Mouse (Mus musculus) lung, postnatal 25 days (tissue): ENCODE data around the gene A930017K11Rik.

Experiments used
- DNase-seq: peaks from one replicate; pipeline ENCODE4 v3.0.0; 2022; ENCODE audit warnings: low spot score

A930017K11Rik gene

GRCm38 (mm10) chr17:25925348-25925747 lies 27.0 kb downstream of the A930017K11Rik start:
- no peak for DNase-seq

GRCm38 (mm10) chr17:25922120-25922519 lies 30.2 kb downstream of the A930017K11Rik start:
- DNase-seq: no peak

- peak; percentile 100 for DNase-seq
These were observed 32.4 kb downstream of the A930017K11Rik start for GRCm38 (mm10) chr17:25919786-25920642.

- DNase-seq: no peak
These were observed 33.1 kb downstream of the A930017K11Rik start, which contains the start of gene Rab40c for GRCm38 (mm10) chr17:25919144-25919785. TSS of gene Rab40c (minus strand) at chr17:25919727.

GRCm38 (mm10) chr17:25918037-25918750 lies 34.2 kb downstream of the A930017K11Rik start:
- DNase-seq: no peak

- DNase-seq: no peak
These were observed 35.3 kb downstream of the A930017K11Rik start for GRCm38 (mm10) chr17:25916931-25917647.

- no peak for DNase-seq
These were observed 38.1 kb downstream of the A930017K11Rik start for GRCm38 (mm10) chr17:25914295-25914694.

- DNase-seq: peak; percentile 47
These were observed 38.5 kb downstream of the A930017K11Rik start for GRCm38 (mm10) chr17:25913877-25914275.

GRCm38 (mm10) chr17:25913186-25913876 lies 39.0 kb downstream of the A930017K11Rik start:
- DNase-seq: peak; percentile 38

- DNase-seq: peak; percentile 33
These were observed 40.5 kb downstream of the A930017K11Rik start for GRCm38 (mm10) chr17:25911816-25912215.

- no peak for DNase-seq
These were observed 44.7 kb downstream of the A930017K11Rik start for GRCm38 (mm10) chr17:25907640-25908039.

GRCm38 (mm10) chr17:25903061-25903460 lies 49.3 kb downstream of the A930017K11Rik start:
- DNase-seq: no peak

GRCm38 (mm10) chr17:25900193-25900592 lies 52.2 kb downstream of the A930017K11Rik start:
- no peak for DNase-seq
